Mouse (Mus musculus) megakaryocyte progenitor cell, adult 5-6 weeks (primary cell): ENCODE measurements at regions not wholly inside any gene's neighbourhood (a gene's known extent, or its start where the extent isn't known, plus 50 kb on each side); places are given as distances from the start of the nearest gene placed in this dataset.
"Not testable (repeated sequence)": the region's sequence is repeated elsewhere in the genome, so short reads cannot be mapped to it uniquely, and the experiment has no call there.

ENCODE experiments used
- ATAC-seq: replicated peaks from 2 replicates; pipeline ENCODE4 v1.8.0; 2016; ENCODE audit warnings: mild to moderate bottlenecking, moderate TSS enrichment, inconsistent platforms; ENCODE audit not compliant: poor library complexity

- ATAC-seq: no peak
These were observed 96.2 kb upstream of the Mdm1 start for GRCm38 (mm10) chr10:118045427-118045826.

- ATAC-seq: no peak
These were observed 95.3 kb upstream of the Mdm1 start for GRCm38 (mm10) chr10:118046328-118046727.

DNA sequence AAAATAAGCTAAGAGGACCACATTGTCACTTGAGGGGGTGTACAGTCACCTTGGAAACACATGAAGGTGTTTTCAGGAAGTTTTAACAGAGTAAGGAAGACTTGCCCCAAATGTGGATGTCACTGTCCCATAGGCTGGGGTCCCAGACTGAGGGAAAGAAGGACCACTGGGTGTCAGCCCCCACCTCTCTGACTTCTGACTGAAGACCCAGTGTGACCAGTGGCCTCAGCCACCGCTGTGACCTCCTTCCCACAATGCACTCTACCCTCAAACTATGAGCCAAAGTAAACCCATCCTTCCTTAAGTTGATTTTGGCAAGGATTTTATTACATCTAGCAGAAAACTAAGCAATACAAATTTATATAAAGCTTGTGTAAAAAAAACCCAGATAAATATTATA, 94.8 kb upstream of the Mdm1 start:
- ATAC-seq: no peak

GRCm38 (mm10) chr10:118049330-118049729, 92.3 kb upstream of the Mdm1 start:
- ATAC-seq: no peak

DNA sequence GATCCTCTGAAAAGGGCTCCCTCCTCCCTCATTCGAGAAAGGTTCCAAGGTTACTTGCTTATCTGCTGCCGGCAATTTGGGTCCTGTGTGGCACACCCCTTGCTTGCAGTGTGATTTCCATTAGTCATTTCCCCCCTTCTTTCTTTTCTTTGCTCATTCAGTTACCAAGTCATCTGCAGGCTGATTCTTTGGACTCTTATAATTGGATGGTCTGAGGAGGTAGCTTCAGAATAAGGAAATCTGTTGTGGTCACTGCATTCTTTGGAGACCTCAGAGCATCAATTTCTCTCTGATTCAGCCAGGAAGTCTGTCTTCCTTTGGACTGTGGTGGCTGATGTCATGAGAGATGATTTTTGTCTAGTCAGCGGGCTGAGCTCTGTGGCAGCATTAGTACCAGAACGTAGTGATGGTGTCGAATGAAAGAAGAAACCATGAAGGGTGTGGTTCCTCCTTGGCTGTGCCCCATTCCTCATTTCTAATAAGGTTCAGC, 91.4 kb upstream of the Mdm1 start:
- peak; percentile 60 for ATAC-seq

GRCm38 (mm10) chr10:118052042-118052441, 89.6 kb upstream of the Mdm1 start:
- ATAC-seq: peak; percentile 79

- peak; percentile 21 for ATAC-seq
These were observed 89.1 kb upstream of the Mdm1 start for GRCm38 (mm10) chr10:118052477-118052876.

DNA sequence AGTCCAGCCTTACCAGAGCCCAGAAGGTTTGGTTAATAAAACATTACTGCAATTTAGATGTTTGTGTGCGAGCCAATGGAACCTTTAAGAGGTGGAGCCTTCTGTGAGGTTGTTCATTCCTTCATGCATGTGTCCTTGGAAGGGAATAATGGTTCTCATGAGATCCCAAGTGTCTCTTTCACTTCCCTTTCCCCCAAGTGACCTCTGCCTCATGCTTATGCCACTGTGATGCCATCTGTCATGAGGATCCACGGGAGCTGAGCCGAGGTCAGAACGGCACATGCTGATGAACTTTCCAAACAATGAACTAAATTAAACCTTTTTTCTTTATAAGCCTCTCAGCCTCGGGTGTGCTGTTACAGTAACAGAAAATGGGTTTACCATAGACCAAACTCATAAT, 88.6 kb upstream of the Mdm1 start:
- peak; percentile 26 for ATAC-seq

GRCm38 (mm10) chr10:118056789-118057271, 84.8 kb upstream of the Mdm1 start:
- ATAC-seq: no peak

- no peak for ATAC-seq
These were observed 84.1 kb upstream of the Mdm1 start for GRCm38 (mm10) chr10:118057516-118057915.

DNA sequence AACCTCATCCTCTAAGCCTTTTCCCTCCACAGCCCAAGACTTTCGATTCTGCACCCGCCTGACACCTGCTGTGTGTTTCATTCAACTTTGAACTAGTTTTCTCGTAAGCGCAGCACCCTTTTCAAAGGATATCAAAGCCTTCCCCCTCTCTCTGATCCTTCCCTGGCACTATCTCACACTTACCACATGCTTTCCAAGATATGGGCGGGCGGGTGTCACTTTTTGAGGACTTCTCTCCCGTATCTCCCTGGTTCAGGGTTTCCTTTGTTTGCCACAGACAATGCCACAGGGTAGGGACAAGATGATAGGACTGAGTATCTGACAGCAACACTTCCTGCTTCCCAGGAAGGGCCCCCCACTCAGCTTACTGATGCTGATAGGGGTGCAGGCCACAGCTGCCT, 76.8 kb upstream of the Mdm1 start:
- peak; percentile 98 for ATAC-seq

GRCm38 (mm10) chr10:118076341-118076740, 65.3 kb upstream of the Mdm1 start:
- not testable (repeated sequence) for ATAC-seq

- no peak for ATAC-seq
These were observed 59.9 kb upstream of the Mdm1 start for GRCm38 (mm10) chr10:118081636-118082166.

- peak; percentile 82 for ATAC-seq
These were observed 58.4 kb upstream of the Mdm1 start for GRCm38 (mm10) chr10:118083035-118083720.

GRCm38 (mm10) chr10:118083721-118084075, 57.9 kb upstream of the Mdm1 start:
- no peak for ATAC-seq

DNA sequence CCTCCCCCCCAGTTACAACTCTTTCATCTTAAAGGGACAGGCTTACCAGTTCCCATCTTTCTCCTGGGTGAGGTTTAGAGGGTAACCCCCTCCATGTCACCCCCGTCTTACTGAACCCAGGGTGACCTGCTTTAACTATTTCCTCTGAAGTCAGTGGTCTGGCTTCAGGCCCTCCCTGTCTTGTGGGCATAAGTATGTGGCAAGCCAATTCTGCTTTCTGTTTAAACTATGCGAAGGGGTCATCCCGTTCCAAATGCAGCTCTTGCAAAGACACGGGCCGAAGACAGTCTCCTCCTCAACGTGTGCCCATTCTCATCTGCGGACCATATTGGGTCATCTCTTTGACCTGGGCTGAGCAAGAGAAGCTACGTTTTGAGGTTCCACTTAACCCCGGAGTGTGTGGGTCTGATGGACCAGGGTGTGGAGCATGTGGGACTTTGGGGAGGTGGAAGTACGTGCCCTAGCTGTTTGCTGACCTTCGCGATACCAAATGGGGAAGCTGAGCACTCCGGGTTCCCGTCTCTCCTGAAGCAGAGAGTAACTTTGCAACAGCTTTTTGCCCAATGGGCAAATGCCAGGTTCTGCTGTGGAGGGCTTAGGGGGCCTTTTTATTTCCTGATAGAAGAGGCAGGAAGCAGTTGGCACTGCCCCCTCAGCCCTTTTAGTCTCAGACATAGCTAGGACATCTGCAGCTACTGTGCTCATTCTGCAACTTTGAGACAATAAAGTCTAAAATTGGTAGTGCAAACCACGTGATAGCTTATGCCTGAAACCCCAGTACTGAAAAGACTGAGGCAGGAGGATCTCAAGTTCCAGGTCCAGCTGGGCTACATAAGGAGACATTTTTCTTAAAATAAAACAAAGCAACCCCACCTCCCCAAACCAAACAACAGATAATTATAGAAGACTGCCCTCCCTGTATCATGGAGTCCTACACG, 56.3 kb upstream of the Mdm1 start:
- peak; percentile 76 for ATAC-seq

DNA sequence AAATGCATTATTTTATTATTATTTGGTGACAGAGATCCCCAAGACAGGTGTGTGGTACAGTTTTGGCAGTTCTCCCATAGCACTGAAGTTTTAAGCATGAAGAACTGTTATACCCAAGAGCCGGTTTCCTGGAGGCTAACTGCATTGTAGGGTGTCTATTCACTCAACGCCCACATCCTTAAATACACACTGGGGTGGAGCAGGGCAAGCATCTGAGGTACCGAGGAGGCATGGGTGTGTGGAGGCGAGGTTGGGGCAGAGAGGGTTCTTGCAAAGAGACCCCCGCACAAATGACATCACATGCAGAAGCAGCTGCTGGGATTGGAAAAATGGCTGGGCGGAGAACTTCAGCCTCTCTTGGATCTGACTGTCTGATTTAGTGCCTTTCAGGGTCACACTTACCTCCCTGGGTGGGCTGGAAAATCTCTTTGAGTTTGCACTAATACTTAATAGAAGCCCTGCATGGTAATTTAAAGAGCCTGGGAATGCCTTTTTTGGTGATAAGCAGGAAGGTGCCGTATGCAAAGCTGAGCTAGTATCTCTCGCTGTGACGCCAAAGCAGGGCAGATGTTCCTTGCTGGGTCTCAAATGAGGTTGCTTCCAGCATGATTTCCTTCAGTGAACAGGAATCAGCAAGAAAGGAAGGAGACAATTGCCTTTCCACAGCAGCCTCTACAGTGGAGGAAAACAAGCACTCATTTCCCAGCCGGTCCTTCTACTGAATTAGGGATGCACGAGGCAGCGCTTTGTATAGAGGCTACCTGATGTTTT, 53.9 kb upstream of the Mdm1 start:
- no peak for ATAC-seq

GRCm38 (mm10) chr10:118088499-118088898, 53.1 kb upstream of the Mdm1 start:
- ATAC-seq: no peak

DNA sequence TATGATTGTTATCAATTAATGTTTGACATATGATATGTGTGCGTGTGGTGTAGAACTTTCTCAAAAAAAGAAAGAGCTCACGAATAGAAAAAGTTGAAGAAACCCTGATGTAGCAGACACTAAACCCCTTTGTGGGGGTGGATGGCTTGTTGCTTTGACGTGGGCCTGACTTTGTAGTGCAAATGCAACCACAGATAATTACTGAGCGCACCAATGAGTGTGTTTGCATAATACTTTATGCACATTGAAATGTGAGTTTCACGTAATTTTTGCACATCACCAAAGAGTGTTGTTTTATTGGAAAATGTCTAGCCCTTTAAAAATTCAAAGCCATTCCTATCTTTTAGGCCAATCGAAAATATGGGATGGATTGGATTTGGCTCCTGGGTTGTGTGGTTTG, 51.7 kb upstream of the Mdm1 start:
- ATAC-seq: no peak

GRCm38 (mm10) chr10:118091476-118091875, 50.1 kb upstream of the Mdm1 start:
- peak; percentile 66 for ATAC-seq
